Mouse (Mus musculus): ENCODE measurements at regions not wholly inside any gene's neighbourhood (a gene's known extent, or its start where the extent isn't known, plus 50 kb on each side); places are given as distances from the start of the nearest gene placed in this dataset.

- TF ChIP-seq CTCF (IDR thresholded peaks at IDR 0.05; ENCODE audit: borderline replicate concordance, insufficient read depth, low read length): no peak
- no peak for TF ChIP-seq POLR2A (IDR thresholded peaks at IDR 0.05; ENCODE audit: low read depth, low read length)
Measured at GRCm38 (mm10) chr11:21001400-21001799, 89.7 kb upstream of the Peli1 start.
